Mouse (Mus musculus): ENCODE results near the gene Vegfa. TPM values are rescaled to one million over a fixed set of nuclear protein-coding genes. Genes with fewer than 3 reads are reported as not detected.

Vegfa gene
- polyA plus RNA-seq, 1 experiment from 2014 or later: 5.2 TPM

- H3K4me3 ChIP-seq (ENCODE audit: low read depth, low read length): no peak overlapping the region
- H3K9me3 ChIP-seq (ENCODE audit: control insufficient read depth, low read length): no peaks in the 10 kb centered on the region
- H3K27ac ChIP-seq (ENCODE audit: low read depth): no peak overlapping the region
- no peak for ATAC-seq (replicated peaks; ENCODE audit: low FRiP score, low TSS enrichment, low read depth)
- H3K4me2 ChIP-seq (ENCODE audit: low read length): no peak overlapping the region
- H3K9ac ChIP-seq (ENCODE audit: low read length): no peak overlapping the region
- no peaks in the 10 kb centered on the region for H3K27me3 ChIP-seq (replicated peaks; ENCODE audit: control insufficient read depth, insufficient read depth, low read length)
- H3K36me3 ChIP-seq (ENCODE audit: control insufficient read depth, insufficient read depth, low read length): no peaks in the 10 kb centered on the region
- 0 out of 2 replicates have a peak, but pooled peaks cover 2% of the 10 kb centered on the region for H3K4me1 ChIP-seq (replicated peaks; ENCODE audit: control insufficient read depth, insufficient read depth, low read length)
- DNase-seq (ENCODE audit: low spot score): no peak
- 66% methylated on average over 7 of the region's 7 CpGs for WGBS
Observed at GRCm38 (mm10) chr17:45972405-45972804, 59.8 kb downstream of the Vegfa start.

- 87% methylated on average over 6 of the region's 6 CpGs for WGBS
- H3K9me3 ChIP-seq (ENCODE audit: control insufficient read depth, low read length): no peaks in the 10 kb centered on the region
- H3K4me2 ChIP-seq (ENCODE audit: low read length): no peak overlapping the region
- H3K27ac ChIP-seq (ENCODE audit: low read depth): no peak overlapping the region
- no peaks in the 10 kb centered on the region for H3K36me3 ChIP-seq (ENCODE audit: control insufficient read depth, insufficient read depth, low read length)
- H3K9ac ChIP-seq (ENCODE audit: low read length): no peak overlapping the region
- ATAC-seq (replicated peaks; ENCODE audit: low FRiP score, low TSS enrichment, low read depth): no peak
- H3K4me3 ChIP-seq (ENCODE audit: low read depth, low read length): no peak overlapping the region
- H3K27me3 ChIP-seq (replicated peaks; ENCODE audit: control insufficient read depth, insufficient read depth, low read length): no peaks in the 10 kb centered on the region
- DNase-seq (ENCODE audit: low spot score): no peak
- H3K4me1 ChIP-seq (replicated peaks; ENCODE audit: control insufficient read depth, insufficient read depth, low read length): 0 out of 2 replicates have a peak, but pooled peaks cover 2% of the 10 kb centered on the region
Observed at GRCm38 (mm10) chr17:45971800-45972199, 60.4 kb downstream of the Vegfa start.

- 68% methylated on average over 17 of the region's 17 CpGs for WGBS
- H3K9ac ChIP-seq (ENCODE audit: low read length): no peak overlapping the region
- no peaks in the 10 kb centered on the region for H3K36me3 ChIP-seq (ENCODE audit: control insufficient read depth, insufficient read depth, low read length)
- no peak overlapping the region for H3K4me2 ChIP-seq (ENCODE audit: low read length)
- no peak overlapping the region for H3K27ac ChIP-seq (ENCODE audit: low read depth)
- H3K27me3 ChIP-seq (replicated peaks; ENCODE audit: control insufficient read depth, insufficient read depth, low read length): no peaks in the 10 kb centered on the region
- H3K9me3 ChIP-seq (ENCODE audit: control insufficient read depth, low read length): no peaks in the 10 kb centered on the region
- ATAC-seq (replicated peaks; ENCODE audit: low FRiP score, low TSS enrichment, low read depth): no peak
- no peak overlapping the region for H3K4me3 ChIP-seq (ENCODE audit: low read depth, low read length)
- H3K4me1 ChIP-seq (replicated peaks; ENCODE audit: control insufficient read depth, insufficient read depth, low read length): 0 out of 2 replicates have a peak, but pooled peaks cover 2% of the 10 kb centered on the region
- DNase-seq (ENCODE audit: low spot score): no peak
Observed at GRCm38 (mm10) chr17:45970741-45971550, 61.2 kb downstream of the Vegfa start.

DNA sequence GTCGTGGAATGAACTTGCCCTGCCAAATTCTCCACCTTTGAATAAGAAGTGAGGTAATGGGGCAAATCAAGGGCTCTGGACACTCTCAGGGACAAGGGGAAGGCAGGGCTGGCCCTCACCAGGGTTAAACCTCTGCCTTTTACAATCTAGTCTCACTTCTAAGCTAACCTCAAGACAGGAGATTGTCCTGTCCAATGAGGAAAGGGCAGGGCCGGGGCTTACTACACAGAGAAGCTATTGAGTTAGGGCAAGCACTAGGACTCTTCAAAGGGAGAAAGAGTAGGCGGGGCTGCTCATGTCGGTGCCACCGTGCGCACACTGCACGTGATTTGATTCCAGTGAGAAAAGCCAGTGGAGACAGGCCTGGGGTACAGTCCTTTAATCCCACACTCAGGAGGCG is 62.6 kb downstream of the Vegfa start:
- Histone ChIP-seq H3K36me3 (ENCODE audit: control insufficient read depth, insufficient read depth, low read length) (no peaks in the 10 kb centered on the region), H3K4me3 (ENCODE audit: low read depth, low read length) (no peak overlapping the region), H3K9ac (ENCODE audit: low read length) (no peak overlapping the region), H3K9me3 (ENCODE audit: control insufficient read depth, low read length) (no peaks in the 10 kb centered on the region), H3K4me1 (replicated peaks; ENCODE audit: control insufficient read depth, insufficient read depth, low read length) (peaks cover 8% of the 10 kb centered on the region; the same call in 1 of the 2 replicates), H3K4me2 (ENCODE audit: low read length) (no peak overlapping the region), H3K27ac (ENCODE audit: low read depth) (no peak overlapping the region), H3K27me3 (replicated peaks; ENCODE audit: control insufficient read depth, insufficient read depth, low read length) (no peaks in the 10 kb centered on the region)
- no peak for DNase-seq (ENCODE audit: low spot score)
- peak; percentile 30; the same call in 1 of the 2 replicates for ATAC-seq (replicated peaks; ENCODE audit: low FRiP score, low TSS enrichment, low read depth)
- 51% methylated on average over 8 of the region's 8 CpGs for WGBS

- WGBS: 81% methylated on average over 11 of the region's 11 CpGs
- H3K4me1 ChIP-seq (replicated peaks; ENCODE audit: control insufficient read depth, insufficient read depth, low read length): peaks cover 8% of the 10 kb centered on the region; the same call in 1 of the 2 replicates
- no peak for DNase-seq (ENCODE audit: low spot score)
- no peak overlapping the region for H3K27ac ChIP-seq (ENCODE audit: low read depth)
- no peak for ATAC-seq (replicated peaks; ENCODE audit: low FRiP score, low TSS enrichment, low read depth)
- H3K4me2 ChIP-seq (ENCODE audit: low read length): no peak overlapping the region
- H3K4me3 ChIP-seq (ENCODE audit: low read depth, low read length): no peak overlapping the region
- H3K36me3 ChIP-seq (ENCODE audit: control insufficient read depth, insufficient read depth, low read length): no peaks in the 10 kb centered on the region
- H3K9me3 ChIP-seq (ENCODE audit: control insufficient read depth, low read length): no peaks in the 10 kb centered on the region
- no peaks in the 10 kb centered on the region for H3K27me3 ChIP-seq (replicated peaks; ENCODE audit: control insufficient read depth, insufficient read depth, low read length)
- H3K9ac ChIP-seq (ENCODE audit: low read length): no peak overlapping the region
Observed at GRCm38 (mm10) chr17:45968341-45968740, 63.8 kb downstream of the Vegfa start.

Other genes starting within 250 kb of the Vegfa start
- 144 and 150 TPM in 2 replicates for gene Mrps18a, start 78.6 kb upstream of the Vegfa start, polyA plus RNA-seq (2014; fragmentation: Nextera tagmentation; extraction: Ambion mirVana)
- gene Rsph9, start 111.8 kb upstream of the Vegfa start, polyA plus RNA-seq (2014; fragmentation: Nextera tagmentation; extraction: Ambion mirVana): 11.7 and 14.6 TPM in 2 replicates
- gene Mad2l1bp, start 121.2 kb upstream of the Vegfa start, polyA plus RNA-seq (2014; fragmentation: Nextera tagmentation; extraction: Ambion mirVana): 32.2 and 34.4 TPM in 2 replicates
- 29.9 and 30.7 TPM in 2 replicates for gene Gtpbp2, start 128.7 kb upstream of the Vegfa start, polyA plus RNA-seq (2014; fragmentation: Nextera tagmentation; extraction: Ambion mirVana)
- gene Polh, start 170.3 kb upstream of the Vegfa start, polyA plus RNA-seq (2014; fragmentation: Nextera tagmentation; extraction: Ambion mirVana): 9.7 and 12.8 TPM in 2 replicates
- 54.1 and 61.0 TPM in 2 replicates for gene Xpo5, start 170.4 kb upstream of the Vegfa start, polyA plus RNA-seq (2014; fragmentation: Nextera tagmentation; extraction: Ambion mirVana)
- 93.7 and 96.4 TPM in 2 replicates for gene Polr1c, start 215.7 kb upstream of the Vegfa start, polyA plus RNA-seq (2014; fragmentation: Nextera tagmentation; extraction: Ambion mirVana)
- 102 and 112 TPM in 2 replicates for gene Yipf3, start 215.7 kb upstream of the Vegfa start, polyA plus RNA-seq (2014; fragmentation: Nextera tagmentation; extraction: Ambion mirVana)
- 0.55 and 0.65 TPM in 2 replicates for gene Lrrc73, start 221.2 kb upstream of the Vegfa start, polyA plus RNA-seq (2014; fragmentation: Nextera tagmentation; extraction: Ambion mirVana)